Mouse (Mus musculus) lung, postnatal 0 days (tissue): ENCODE data around the gene Rbm43.

Experiments used
- CTCF ChIP-seq: IDR thresholded peaks from 2 replicates; pipeline ENCODE4 v1.5.1; 2016; ENCODE audit warnings: antibody characterized with exemption, mild to moderate bottlenecking
- EP300 ChIP-seq: IDR thresholded peaks from 2 replicates; pipeline ENCODE4 v1.6.1; 2016; ENCODE audit warnings: antibody characterized with exemption, mild to moderate bottlenecking, control low read depth

DNA sequence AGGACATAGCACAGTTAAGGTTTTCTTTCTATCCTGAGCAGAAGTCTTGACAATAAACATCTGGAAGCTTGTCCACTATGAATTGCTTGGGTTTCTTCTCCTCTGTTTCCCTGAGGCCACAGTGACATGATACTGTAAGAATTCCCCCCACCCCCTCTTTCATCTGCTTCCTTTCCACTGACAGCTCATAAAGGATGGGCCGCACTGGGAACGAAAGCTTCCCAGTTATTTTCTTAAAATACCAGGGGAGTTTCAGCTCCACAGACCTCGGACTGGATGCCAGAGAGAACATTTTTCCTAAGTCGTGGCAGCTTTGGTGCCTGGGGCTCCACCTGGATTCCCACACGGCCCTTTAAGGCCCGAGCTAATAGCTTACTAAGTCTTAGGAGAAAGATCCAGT lies 22.2 kb downstream of the Rbm43 start:
- TF ChIP-seq CTCF (no peak), EP300 (no peak)
